Comparison of ENCODE assay signal across 9 mouse cellular contexts in genomic region chr3:154327883-154328720, GRCm38 (mm10). TPM values are rescaled to one million over a fixed set of nuclear protein-coding genes. Genes with fewer than 3 reads are reported as not detected.
DNase-seq lines count a peak whose midpoint lies in the region; ATAC-seq and TF ChIP-seq lines count a peak whose summit lies in the region.
"Had no signal": no experiment of that assay in that cellular context is flagged by ENCODE, and none has a peak within 500 bp of the region (broad histone marks: within the 10 kb centered on the region; RNA-seq: fewer than 3 reads in every experiment).

No protein-coding gene starts in this region.

- H3K36me3 ChIP-seq in E14TG2a.4 (ENCODE audit: insufficient read depth, low read length), result no peaks in the 10 kb centered on the region
- H3K36me3 ChIP-seq in ES-E14 (ENCODE audit: control insufficient read depth, insufficient read depth, low read length, poor library complexity, severe bottlenecking), result no peaks in the 10 kb centered on the region
- H3K36me3 ChIP-seq in heart, embryonic 13.5 days, result no peaks in the 10 kb centered on the region
- H3K36me3 ChIP-seq in limb, embryonic 12.5 days, result no peaks in the 10 kb centered on the region
- H3K36me3 ChIP-seq in stomach, embryonic 14.5 days (ENCODE audit: control insufficient read depth, insufficient read depth, low read length), result no peaks in the 10 kb centered on the region

- in situ Hi-C loops in ES-E14 (cut with MboI; ENCODE audit: low sequenced_read_pairs in 2 of 2, unreplicated experiment in 2 of 2), result no loop called here

- DNase-seq in ES-E14 (ENCODE audit: low read depth, low spot score), result no peak
- DNase-seq in cerebellum, adult 9-10 months, result no peak
- no peak for DNase-seq in layer of hippocampus, postnatal 25 days (ENCODE audit: extremely low spot score in 1 of 2, low spot score in 1 of 2)
- no peak for DNase-seq in lung, postnatal 14 days

- H3K27me3 ChIP-seq in E14TG2a.4 (ENCODE audit: insufficient read depth, low read length), result peaks cover 86% of the 10 kb centered on the region
- H3K27me3 ChIP-seq in heart, embryonic 13.5 days (replicated peaks), result peaks cover 92% of the 10 kb centered on the region
- H3K27me3 ChIP-seq in limb, embryonic 12.5 days, result peaks cover 85% of the 10 kb centered on the region
- peaks cover 55% of the 10 kb centered on the region for H3K27me3 ChIP-seq in stomach, embryonic 14.5 days (ENCODE audit: control insufficient read depth, insufficient read depth, low read length)

- H3K4me1 ChIP-seq in E14TG2a.4 (replicated peaks; ENCODE audit: low read depth, low read length), result peaks cover 41% of the 10 kb centered on the region
- H3K4me1 ChIP-seq in ES-E14 (ENCODE audit: control insufficient read depth in 2 of 2, insufficient read depth in 2 of 2, low read length in 2 of 2, poor library complexity in 1 of 2), result peaks cover 0 to 3% of the 10 kb centered on the region in 2 experiments; a peak in 1 of 4 replicates
- peaks cover 35% of the 10 kb centered on the region for H3K4me1 ChIP-seq in heart, embryonic 13.5 days
- H3K4me1 ChIP-seq in limb, embryonic 12.5 days (replicated peaks), result peaks cover 32% of the 10 kb centered on the region
- 0 out of 2 replicates have a peak, but pooled peaks cover 7% of the 10 kb centered on the region for H3K4me1 ChIP-seq in stomach, embryonic 14.5 days (ENCODE audit: control insufficient read depth, insufficient read depth, low read length)

- H3K4me2 ChIP-seq in heart, embryonic 13.5 days, result peak overlapping the region; percentile 80
- peak overlapping the region; percentile 78 for H3K4me2 ChIP-seq in limb, embryonic 12.5 days
- peak overlapping the region; percentile 51 for H3K4me2 ChIP-seq in stomach, embryonic 14.5 days (replicated peaks; ENCODE audit: low read depth, low read length)

- H3K4me3 ChIP-seq in E14TG2a.4 (replicated peaks; ENCODE audit: low read length), result peak overlapping the region; percentile 72
- peak overlapping the region; percentile 52 to 53 for H3K4me3 ChIP-seq in ES-E14 (ENCODE audit: insufficient read depth in 1 of 2, low read depth in 1 of 2, low read length in 2 of 2, poor library complexity in 1 of 2, severe bottlenecking in 1 of 2)
- H3K4me3 ChIP-seq in heart, embryonic 13.5 days, result peak overlapping the region; percentile 53
- peak overlapping the region; percentile 46 for H3K4me3 ChIP-seq in limb, embryonic 12.5 days (replicated peaks)
- peak overlapping the region; percentile 24 for H3K4me3 ChIP-seq in stomach, embryonic 14.5 days (ENCODE audit: low read depth, low read length)

- WGBS in heart, embryonic 13.5 days, result 1% methylated on average over 60 of the region's 86 CpGs
- WGBS in limb, embryonic 12.5 days, result under 1% methylated on average over 73 of the region's 86 CpGs
- WGBS in stomach, embryonic 14.5 days, result under 1% methylated on average over 62 of the region's 86 CpGs

- ATAC-seq in heart, embryonic 13.5 days (ENCODE audit: extremely low read depth, insufficient number of reproducible peaks, low FRiP score, low TSS enrichment), result peak; percentile 57
- ATAC-seq in limb, embryonic 12.5 days (ENCODE audit: insufficient number of reproducible peaks, insufficient read depth, low FRiP score, low TSS enrichment, low read depth), result peak; percentile 74
- ATAC-seq in stomach, embryonic 14.5 days (ENCODE audit: insufficient number of reproducible peaks, insufficient read depth, low FRiP score, low read depth), result peak; percentile 62

- 0 out of 2 replicates have a peak overlapping the region, but pooled peaks have one; percentile 0 for H3K9ac ChIP-seq in ES-E14 (ENCODE audit: insufficient read depth, low read depth, low read length, poor library complexity, severe bottlenecking)
- H3K9ac ChIP-seq in heart, embryonic 13.5 days, result peak overlapping the region; percentile 56
- H3K9ac ChIP-seq in limb, embryonic 12.5 days (replicated peaks), result peak overlapping the region; percentile 49
- H3K9ac ChIP-seq in stomach, embryonic 14.5 days (replicated peaks; ENCODE audit: low read depth, low read length), result 0 out of 2 replicates have a peak overlapping the region, but pooled peaks have one; percentile 3

- H3K9me3 ChIP-seq in E14TG2a.4 (ENCODE audit: low read length) (peaks cover 4% of the 10 kb centered on the region), ES-E14 (ENCODE audit: control insufficient read depth, insufficient read depth, low read depth, low read length) (no peaks in the 10 kb centered on the region)
- no peaks in the 10 kb centered on the region for H3K9me3 ChIP-seq in heart, embryonic 13.5 days
- no peaks in the 10 kb centered on the region for H3K9me3 ChIP-seq in limb, embryonic 12.5 days
- H3K9me3 ChIP-seq in stomach, embryonic 14.5 days (ENCODE audit: control insufficient read depth, low read depth, low read length), result no peaks in the 10 kb centered on the region

- no peak for TF ChIP-seq CTCF in E14TG2a.4 (conservative IDR thresholded peaks at IDR 0.05; ENCODE audit: low read length)

- no peak overlapping the region for H3K27ac ChIP-seq in ES-E14 (ENCODE audit: insufficient read depth, low read depth, low read length, poor library complexity, severe bottlenecking)
- no peak overlapping the region for H3K27ac ChIP-seq in heart, embryonic 13.5 days (replicated peaks)
- H3K27ac ChIP-seq in limb, embryonic 12.5 days, result no peak overlapping the region
- H3K27ac ChIP-seq in stomach, embryonic 14.5 days (ENCODE audit: low read length), result no peak overlapping the region

TF ChIP-seq in ES-E14, 5 proteins besides CTCF, POLR2A, EP300 and RAD21:
- TF ChIP-seq ZNF384 (IDR thresholded peaks at IDR 0.05; ENCODE audit: low read depth, low read length) (no peak), HCFC1 (IDR thresholded peaks at IDR 0.05; ENCODE audit: borderline replicate concordance, insufficient read depth, low read length) (no peak), MAFK (IDR thresholded peaks at IDR 0.05; ENCODE audit: insufficient read depth, low read depth, low read length) (no peak), CHD2 (IDR thresholded peaks at IDR 0.05; ENCODE audit: low read depth, low read length) (no peak), ZC3H11A (IDR thresholded peaks at IDR 0.05; ENCODE audit: borderline replicate concordance, low read depth, low read length) (no peak)

RNA-seq across cellular contexts. Expression of gene Lhx8, which starts 2.4 kb away (rescaled TPM):
- total RNA-seq in ES-E14 (2012; rRNA removed), result not detected in 2 replicates
- 0.11 and 0.18 TPM in 2 replicates for polyA plus RNA-seq in heart, embryonic 13.5 days (2015; fragmentation: Nextera tagmentation; extraction: Ambion mirVana)
- polyA plus RNA-seq in limb, embryonic 12.5 days (2016; fragmentation: Nextera tagmentation; extraction: Ambion mirVana), result 0.36 and 0.79 TPM in 2 replicates
- polyA plus RNA-seq in stomach, embryonic 14.5 days (2014; fragmentation: Nextera tagmentation; extraction: Ambion mirVana), result not detected in 2 replicates
- total RNA-seq in layer of hippocampus, postnatal 25 days (2021), result not detected
- total RNA-seq: liver, adult 2 months had no signal
- polyA plus RNA-seq: liver, adult 2 months had no signal

Comparison
In these comparisons a context has a peak if more than half of its experiments do, and no peak if none do; other contexts are left out.
1. H3K9ac ChIP-seq: peak in every context shown above with its lines; median percentile 56 in heart, embryonic 13.5 days; 49 in limb, embryonic 12.5 days; 3 in stomach, embryonic 14.5 days; 0 in ES-E14.